Mouse (Mus musculus) spleen, adult 2 months (tissue): ENCODE results near the gene Gtpbp6.

Experiments used
- CTCF ChIP-seq: fragments of 200-500 bp; IDR thresholded peaks from 2 replicates; pipeline ENCODE4 v1.5.1; 2011; ENCODE audit warnings: mild to moderate bottlenecking, inconsistent platforms; ENCODE audit not compliant: insufficient read depth, insufficient read length, insufficient replicate concordance; ENCODE audit errors: extremely low read depth
- POLR2A ChIP-seq: fragments of 200-500 bp; IDR thresholded peaks from 2 replicates; pipeline ENCODE4 v1.6.1; 2011; ENCODE audit warnings: low read depth, low read length, inconsistent platforms

DNA sequence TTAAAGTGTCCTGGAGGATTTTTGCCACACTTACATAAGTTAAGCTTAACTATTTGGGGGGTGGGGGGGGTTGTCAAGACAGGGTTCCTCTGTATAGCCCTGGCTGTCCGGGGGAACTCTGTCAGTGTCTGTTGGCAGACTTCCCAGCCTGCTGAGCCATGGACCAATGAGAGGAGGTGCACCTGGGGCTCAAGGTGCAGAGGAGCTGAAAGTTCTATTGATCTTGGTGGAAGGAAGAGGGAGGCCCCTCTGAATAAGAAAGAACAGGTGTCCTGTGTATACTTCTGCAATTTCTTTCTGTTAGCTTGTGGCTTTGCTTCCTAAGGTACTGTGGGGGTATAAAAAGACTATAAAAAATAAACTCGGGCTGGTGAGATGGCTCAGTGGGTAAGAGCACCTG is 16.5 kb downstream of the Gtpbp6 start:
- TF ChIP-seq CTCF (no peak), POLR2A (no peak)
